Mouse (Mus musculus): ENCODE results near the gene Pawr. TPM values are rescaled to one million over a fixed set of nuclear protein-coding genes. Genes with fewer than 3 reads are reported as not detected.
"Not testable (repeated sequence)": the region's sequence is repeated elsewhere in the genome, so short reads cannot be mapped to it uniquely, and the experiment has no call there.

Pawr gene
- total RNA-seq, 1 experiment: 36.4 TPM

- no peak for DNase-seq (ENCODE audit: low read depth, low spot score)
- no peaks in the 10 kb centered on the region for H3K9me3 ChIP-seq (ENCODE audit: control insufficient read depth, insufficient read depth, low read depth, low read length)
- no peaks in the 10 kb centered on the region for H3K36me3 ChIP-seq (ENCODE audit: control insufficient read depth, insufficient read depth, low read length, poor library complexity, severe bottlenecking)
- peaks cover 12 to 15% of the 10 kb centered on the region in 2 experiments for H3K4me1 ChIP-seq (ENCODE audit: control insufficient read depth in 2 of 2, insufficient read depth in 2 of 2, low read length in 2 of 2, poor library complexity in 1 of 2)
- in situ Hi-C loops (cut with MboI; ENCODE audit: low sequenced_read_pairs in 2 of 2, unreplicated experiment in 2 of 2): no loop called here
- no peak overlapping the region for H3K9ac ChIP-seq (ENCODE audit: insufficient read depth, low read depth, low read length, poor library complexity, severe bottlenecking)
- TF ChIP-seq ZNF384 (IDR thresholded peaks at IDR 0.05; ENCODE audit: low read depth, low read length) (no peak), CHD2 (IDR thresholded peaks at IDR 0.05; ENCODE audit: low read depth, low read length) (no peak), MAFK (IDR thresholded peaks at IDR 0.05; ENCODE audit: insufficient read depth, low read depth, low read length) (no peak), ZC3H11A (IDR thresholded peaks at IDR 0.05; ENCODE audit: borderline replicate concordance, low read depth, low read length) (no peak), HCFC1 (IDR thresholded peaks at IDR 0.05; ENCODE audit: borderline replicate concordance, insufficient read depth, low read length) (no peak)
- H3K27ac ChIP-seq (ENCODE audit: insufficient read depth, low read depth, low read length, poor library complexity, severe bottlenecking): no peak overlapping the region
- no peak overlapping the region for H3K4me3 ChIP-seq (ENCODE audit: insufficient read depth in 1 of 2, low read depth in 1 of 2, low read length in 2 of 2, poor library complexity in 1 of 2, severe bottlenecking in 1 of 2)
Measured at GRCm38 (mm10) chr10:108430553-108430952, 98.6 kb downstream of the Pawr start.

GRCm38 (mm10) chr10:108432194-108432593 lies 100.3 kb downstream of the Pawr start:
- TF ChIP-seq CHD2 (IDR thresholded peaks at IDR 0.05; ENCODE audit: low read depth, low read length) (peak; percentile 55), ZC3H11A (IDR thresholded peaks at IDR 0.05; ENCODE audit: borderline replicate concordance, low read depth, low read length) (no peak)
- Histone ChIP-seq H3K4me1 (ENCODE audit: control insufficient read depth in 2 of 2, insufficient read depth in 2 of 2, low read length in 2 of 2, poor library complexity in 1 of 2) (peaks cover 15 to 17% of the 10 kb centered on the region in 2 experiments), H3K9me3 (ENCODE audit: control insufficient read depth, insufficient read depth, low read depth, low read length) (no peaks in the 10 kb centered on the region), H3K9ac (ENCODE audit: insufficient read depth, low read depth, low read length, poor library complexity, severe bottlenecking) (no peak overlapping the region), H3K36me3 (ENCODE audit: control insufficient read depth, insufficient read depth, low read length, poor library complexity, severe bottlenecking) (no peaks in the 10 kb centered on the region), H3K27ac (ENCODE audit: insufficient read depth, low read depth, low read length, poor library complexity, severe bottlenecking) (peak overlapping the region; percentile 64; the same call in 1 of the 2 replicates), H3K4me3 (ENCODE audit: insufficient read depth in 1 of 2, low read depth in 1 of 2, low read length in 2 of 2, poor library complexity in 1 of 2, severe bottlenecking in 1 of 2) (no peak overlapping the region)
- no peak for DNase-seq (ENCODE audit: low read depth, low spot score)
- in situ Hi-C loops (cut with MboI; ENCODE audit: low sequenced_read_pairs in 2 of 2, unreplicated experiment in 2 of 2): no loop called here

GRCm38 (mm10) chr10:108433976-108434375 lies 102.1 kb downstream of the Pawr start:
- DNase-seq (ENCODE audit: low read depth, low spot score): no peak
- TF ChIP-seq ZC3H11A (IDR thresholded peaks at IDR 0.05; ENCODE audit: borderline replicate concordance, low read depth, low read length) (no peak), MAFK (IDR thresholded peaks at IDR 0.05; ENCODE audit: insufficient read depth, low read depth, low read length) (no peak), CHD2 (IDR thresholded peaks at IDR 0.05; ENCODE audit: low read depth, low read length) (no peak), HCFC1 (IDR thresholded peaks at IDR 0.05; ENCODE audit: borderline replicate concordance, insufficient read depth, low read length) (no peak), ZNF384 (IDR thresholded peaks at IDR 0.05; ENCODE audit: low read depth, low read length) (no peak)
- in situ Hi-C loops (cut with MboI; ENCODE audit: low sequenced_read_pairs in 2 of 2, unreplicated experiment in 2 of 2): no loop called here
- Histone ChIP-seq H3K4me1 (ENCODE audit: control insufficient read depth in 2 of 2, insufficient read depth in 2 of 2, low read length in 2 of 2, poor library complexity in 1 of 2) (peaks cover 15 to 17% of the 10 kb centered on the region in 2 experiments), H3K27ac (ENCODE audit: insufficient read depth, low read depth, low read length, poor library complexity, severe bottlenecking) (no peak overlapping the region), H3K36me3 (ENCODE audit: control insufficient read depth, insufficient read depth, low read length, poor library complexity, severe bottlenecking) (no peaks in the 10 kb centered on the region), H3K9ac (ENCODE audit: insufficient read depth, low read depth, low read length, poor library complexity, severe bottlenecking) (no peak overlapping the region), H3K9me3 (ENCODE audit: control insufficient read depth, insufficient read depth, low read depth, low read length) (no peaks in the 10 kb centered on the region), H3K4me3 (ENCODE audit: insufficient read depth in 1 of 2, low read depth in 1 of 2, low read length in 2 of 2, poor library complexity in 1 of 2, severe bottlenecking in 1 of 2) (peak overlapping the region in 1 of 2 experiments; percentile 2; a peak in 1 of 4 replicates)

DNA sequence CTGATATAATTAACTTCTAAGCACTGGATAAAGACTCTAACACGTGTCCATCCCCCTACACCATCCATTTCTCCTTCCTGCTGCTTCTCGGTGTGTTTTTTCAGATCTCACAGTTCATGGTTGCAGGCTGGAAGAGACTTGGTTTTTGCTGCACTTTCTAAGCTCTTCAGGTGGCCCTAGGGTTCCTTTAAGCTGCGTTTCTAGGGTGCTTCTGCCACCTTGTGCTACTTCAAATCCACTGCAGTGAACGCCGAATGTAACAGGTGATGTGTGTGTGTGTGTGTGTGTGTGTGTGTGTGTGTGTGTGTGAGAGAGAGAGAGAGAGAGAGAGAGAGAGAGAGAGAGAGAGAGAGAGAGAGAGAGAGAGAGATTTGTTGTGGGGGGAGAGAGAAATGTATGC lies 103.7 kb downstream of the Pawr start:
- Histone ChIP-seq H3K4me3 (ENCODE audit: insufficient read depth in 1 of 2, low read depth in 1 of 2, low read length in 2 of 2, poor library complexity in 1 of 2, severe bottlenecking in 1 of 2) (no peak overlapping the region), H3K36me3 (ENCODE audit: control insufficient read depth, insufficient read depth, low read length, poor library complexity, severe bottlenecking) (no peaks in the 10 kb centered on the region), H3K9me3 (ENCODE audit: control insufficient read depth, insufficient read depth, low read depth, low read length) (no peaks in the 10 kb centered on the region), H3K9ac (ENCODE audit: insufficient read depth, low read depth, low read length, poor library complexity, severe bottlenecking) (no peak overlapping the region), H3K4me1 (ENCODE audit: control insufficient read depth in 2 of 2, insufficient read depth in 2 of 2, low read length in 2 of 2, poor library complexity in 1 of 2) (peaks cover 11 to 17% of the 10 kb centered on the region in 2 experiments), H3K27ac (ENCODE audit: insufficient read depth, low read depth, low read length, poor library complexity, severe bottlenecking) (no peak overlapping the region)
- DNase-seq (ENCODE audit: low read depth, low spot score): no peak
- in situ Hi-C loops (cut with MboI; ENCODE audit: low sequenced_read_pairs in 2 of 2, unreplicated experiment in 2 of 2): loop anchor here in 1 of 2 experiments (5.0 kb wide), 1 partner anchor 133 kb away; no protein-coding TSS in a partner anchor
- TF ChIP-seq HCFC1 (IDR thresholded peaks at IDR 0.05; ENCODE audit: borderline replicate concordance, insufficient read depth, low read length): no peak
- TF ChIP-seq ZC3H11A (IDR thresholded peaks at IDR 0.05; ENCODE audit: borderline replicate concordance, low read depth, low read length): peak; percentile 79; the same call in 1 of the 2 replicates
- TF ChIP-seq ZNF384 (IDR thresholded peaks at IDR 0.05; ENCODE audit: low read depth, low read length): no peak

DNA sequence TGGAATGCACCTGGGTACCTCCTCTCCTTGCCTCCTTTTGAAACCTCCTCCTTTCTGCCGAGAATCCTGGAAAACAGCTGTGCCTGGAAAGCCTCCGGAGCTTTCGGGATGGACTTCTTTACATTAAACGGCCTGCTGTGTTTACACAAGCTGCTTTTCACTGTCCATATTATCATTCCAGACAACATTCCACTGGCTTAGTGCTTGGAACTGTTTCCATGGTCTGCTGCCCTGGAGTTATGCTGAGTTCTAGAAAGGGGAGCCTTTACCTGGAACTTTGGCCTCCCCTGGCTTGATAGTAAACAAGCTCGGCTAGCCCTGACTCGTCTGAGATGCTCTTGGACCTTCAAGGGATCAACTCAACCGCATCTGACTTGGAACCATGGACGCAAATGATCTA lies 104.4 kb downstream of the Pawr start:
- in situ Hi-C loops (cut with MboI; ENCODE audit: low sequenced_read_pairs in 2 of 2, unreplicated experiment in 2 of 2): loop anchor here in 1 of 2 experiments (5.0 kb wide), 1 partner anchor 134 kb away; no protein-coding TSS in a partner anchor
- Histone ChIP-seq H3K9ac (ENCODE audit: insufficient read depth, low read depth, low read length, poor library complexity, severe bottlenecking) (no peak overlapping the region), H3K9me3 (ENCODE audit: control insufficient read depth, insufficient read depth, low read depth, low read length) (no peaks in the 10 kb centered on the region), H3K4me1 (ENCODE audit: control insufficient read depth in 2 of 2, insufficient read depth in 2 of 2, low read length in 2 of 2, poor library complexity in 1 of 2) (peaks cover 10 to 17% of the 10 kb centered on the region in 2 experiments), H3K27ac (ENCODE audit: insufficient read depth, low read depth, low read length, poor library complexity, severe bottlenecking) (no peak overlapping the region), H3K36me3 (ENCODE audit: control insufficient read depth, insufficient read depth, low read length, poor library complexity, severe bottlenecking) (no peaks in the 10 kb centered on the region), H3K4me3 (ENCODE audit: insufficient read depth in 1 of 2, low read depth in 1 of 2, low read length in 2 of 2, poor library complexity in 1 of 2, severe bottlenecking in 1 of 2) (no peak overlapping the region)
- DNase-seq (ENCODE audit: low read depth, low spot score): no peak
- TF ChIP-seq HCFC1 (IDR thresholded peaks at IDR 0.05; ENCODE audit: borderline replicate concordance, insufficient read depth, low read length) (no peak), CHD2 (IDR thresholded peaks at IDR 0.05; ENCODE audit: low read depth, low read length) (no peak), ZC3H11A (IDR thresholded peaks at IDR 0.05; ENCODE audit: borderline replicate concordance, low read depth, low read length) (no peak), ZNF384 (IDR thresholded peaks at IDR 0.05; ENCODE audit: low read depth, low read length) (no peak), MAFK (IDR thresholded peaks at IDR 0.05; ENCODE audit: insufficient read depth, low read depth, low read length) (no peak)

GRCm38 (mm10) chr10:108440251-108440650 lies 108.3 kb downstream of the Pawr start:
- H3K9ac ChIP-seq (ENCODE audit: insufficient read depth, low read depth, low read length, poor library complexity, severe bottlenecking); H3K27ac ChIP-seq (ENCODE audit: insufficient read depth, low read depth, low read length, poor library complexity, severe bottlenecking); H3K4me1 ChIP-seq (ENCODE audit: control insufficient read depth in 2 of 2, insufficient read depth in 2 of 2, low read length in 2 of 2, poor library complexity in 1 of 2); H3K4me3 ChIP-seq (ENCODE audit: insufficient read depth in 1 of 2, low read depth in 1 of 2, low read length in 2 of 2, poor library complexity in 1 of 2, severe bottlenecking in 1 of 2); DNase-seq (ENCODE audit: low read depth, low spot score); H3K36me3 ChIP-seq (ENCODE audit: control insufficient read depth, insufficient read depth, low read length, poor library complexity, severe bottlenecking); H3K9me3 ChIP-seq (ENCODE audit: control insufficient read depth, insufficient read depth, low read depth, low read length); in situ Hi-C loops (cut with MboI; ENCODE audit: low sequenced_read_pairs in 2 of 2, unreplicated experiment in 2 of 2): not testable (repeated sequence)
